Mouse (Mus musculus): ENCODE measurements around the gene Stk38. TPM values are rescaled to one million over a fixed set of nuclear protein-coding genes. Genes with fewer than 3 reads are reported as not detected.

Gene Stk38
- polyA plus RNA-seq, 1 experiment, result 196 TPM

DNA sequence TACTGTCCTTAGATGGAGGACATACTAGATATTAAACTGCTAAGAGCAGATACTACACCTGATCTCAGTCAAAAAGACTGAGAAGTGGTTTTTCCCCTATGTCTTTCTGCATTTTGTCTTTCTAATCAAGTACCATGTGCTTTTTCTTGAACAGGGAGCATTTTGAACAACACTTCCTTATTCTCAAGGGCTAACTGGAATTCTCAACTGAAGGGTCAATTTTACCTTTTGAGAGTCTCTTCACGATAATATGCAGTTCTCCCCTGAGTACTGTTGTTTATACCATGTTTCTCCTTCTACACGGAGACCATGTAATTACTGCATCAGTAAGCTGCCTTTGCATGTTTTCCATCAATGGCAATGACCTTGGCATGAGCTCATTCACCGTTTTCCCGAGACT, 17.7 kb downstream of the Stk38 start:
- Histone ChIP-seq H3K4me1 (replicated peaks; ENCODE audit: control insufficient read depth, insufficient read depth, low read length) (peaks cover 4% of the 10 kb centered on the region), H3K36me3 (ENCODE audit: control insufficient read depth, insufficient read depth, low read length) (peaks cover 64% of the 10 kb centered on the region)
- 93% methylated on average over 4 of the region's 4 CpGs for WGBS

DNA sequence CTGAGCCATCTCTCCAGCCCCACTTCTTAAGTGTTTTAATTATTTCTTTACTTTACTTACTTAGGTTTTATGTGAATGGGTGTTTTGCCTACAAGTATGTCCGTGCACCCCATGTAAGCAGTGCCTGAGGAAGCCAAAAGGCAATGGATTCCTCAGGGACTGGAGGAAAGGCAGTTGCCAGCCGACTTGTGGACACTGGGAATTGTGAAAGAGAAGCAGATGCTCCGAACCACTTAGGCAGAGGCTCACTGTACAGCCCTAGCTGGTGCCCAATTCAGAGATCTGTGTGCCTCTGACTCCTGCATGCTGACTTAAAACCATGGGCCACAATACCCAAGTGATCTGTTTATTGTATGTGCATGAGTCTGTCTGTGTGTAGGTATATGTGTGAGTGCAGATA, 18.8 kb downstream of the Stk38 start:
- Histone ChIP-seq H3K36me3 (ENCODE audit: control insufficient read depth, insufficient read depth, low read length) (peaks cover 75% of the 10 kb centered on the region), H3K27ac (ENCODE audit: control insufficient read depth, insufficient read depth, low read length) (no peak overlapping the region), H3K4me1 (replicated peaks; ENCODE audit: control insufficient read depth, insufficient read depth, low read length) (no peaks in the 10 kb centered on the region), H3K27me3 (ENCODE audit: control insufficient read depth, insufficient read depth, low read length) (no peaks in the 10 kb centered on the region), H3K4me3 (ENCODE audit: control insufficient read depth, insufficient read depth, low read length) (no peak overlapping the region)
- no peak for DNase-seq
- 98% methylated on average over 3 of the region's 3 CpGs for WGBS
- TF ChIP-seq CTCF (IDR thresholded peaks at IDR 0.05; ENCODE audit: borderline replicate concordance, control insufficient read depth, extremely low read depth, insufficient read depth, low read length, poor library complexity) (no peak), POLR2A (IDR thresholded peaks at IDR 0.05; ENCODE audit: control insufficient read depth, extremely low read depth, insufficient read depth, low read length, poor library complexity) (no peak)

More for the DNA sequence above, 17.7 kb downstream of the Stk38 start:
- no peak for DNase-seq
- Histone ChIP-seq H3K4me3 (ENCODE audit: control insufficient read depth, insufficient read depth, low read length) (no peak overlapping the region), H3K27ac (ENCODE audit: control insufficient read depth, insufficient read depth, low read length) (no peak overlapping the region), H3K27me3 (ENCODE audit: control insufficient read depth, insufficient read depth, low read length) (no peaks in the 10 kb centered on the region)
- no peak for TF ChIP-seq POLR2A (IDR thresholded peaks at IDR 0.05; ENCODE audit: control insufficient read depth, extremely low read depth, insufficient read depth, low read length, poor library complexity)
- no peak for TF ChIP-seq CTCF (IDR thresholded peaks at IDR 0.05; ENCODE audit: borderline replicate concordance, control insufficient read depth, extremely low read depth, insufficient read depth, low read length, poor library complexity)

DNA sequence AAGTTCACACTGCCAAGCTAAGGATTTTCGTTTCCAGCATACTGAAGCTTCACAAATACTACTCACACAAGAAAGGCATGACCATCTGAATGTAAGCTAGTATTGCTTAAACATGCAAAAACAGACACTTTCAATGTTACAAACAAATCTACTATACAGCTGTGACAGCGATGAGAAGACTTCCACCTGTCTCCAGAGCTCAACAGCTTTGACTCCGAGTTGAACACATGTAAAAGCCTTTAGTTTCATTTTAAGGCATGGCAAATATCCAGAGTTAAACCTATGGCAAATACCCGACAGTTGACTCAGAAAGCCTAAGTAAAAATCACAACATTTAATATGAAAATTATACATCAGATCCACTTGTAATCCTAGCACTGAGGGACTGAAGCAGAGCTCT, 19.5 kb downstream of the Stk38 start:
- no peak overlapping the region for H3K27ac ChIP-seq (ENCODE audit: control insufficient read depth, insufficient read depth, low read length)
- no peak for DNase-seq
- no peaks in the 10 kb centered on the region for H3K4me1 ChIP-seq (replicated peaks; ENCODE audit: control insufficient read depth, insufficient read depth, low read length)
- peaks cover 81% of the 10 kb centered on the region for H3K36me3 ChIP-seq (ENCODE audit: control insufficient read depth, insufficient read depth, low read length)
- no peaks in the 10 kb centered on the region for H3K27me3 ChIP-seq (ENCODE audit: control insufficient read depth, insufficient read depth, low read length)
- TF ChIP-seq CTCF (IDR thresholded peaks at IDR 0.05; ENCODE audit: borderline replicate concordance, control insufficient read depth, extremely low read depth, insufficient read depth, low read length, poor library complexity) (no peak), POLR2A (IDR thresholded peaks at IDR 0.05; ENCODE audit: control insufficient read depth, extremely low read depth, insufficient read depth, low read length, poor library complexity) (no peak)
- no peak overlapping the region for H3K4me3 ChIP-seq (ENCODE audit: control insufficient read depth, insufficient read depth, low read length)
- 88% methylated on average over 4 of the region's 4 CpGs for WGBS

DNA sequence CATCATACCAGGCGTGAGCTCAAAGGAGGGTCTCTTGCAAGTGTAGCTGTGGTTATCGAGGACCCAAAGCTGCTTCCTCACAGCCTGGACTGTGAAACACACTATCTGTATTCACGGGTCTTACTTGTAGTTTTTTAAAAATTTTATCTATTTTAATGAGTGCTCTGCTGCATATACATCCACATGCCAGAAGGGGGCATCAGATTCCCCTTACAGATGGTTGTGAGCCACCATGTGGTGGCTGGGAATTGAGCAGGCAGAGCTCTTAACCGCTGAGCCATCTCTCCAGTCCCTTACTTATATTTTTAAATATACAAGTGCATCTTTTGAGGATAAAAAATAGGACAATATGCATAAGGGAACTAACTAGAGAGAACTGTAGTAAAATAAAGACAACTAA, 20.1 kb downstream of the Stk38 start:
- peak; percentile 57 for DNase-seq
- Histone ChIP-seq H3K27me3 (ENCODE audit: control insufficient read depth, insufficient read depth, low read length) (no peaks in the 10 kb centered on the region), H3K4me1 (replicated peaks; ENCODE audit: control insufficient read depth, insufficient read depth, low read length) (no peaks in the 10 kb centered on the region), H3K36me3 (ENCODE audit: control insufficient read depth, insufficient read depth, low read length) (peaks cover 87% of the 10 kb centered on the region), H3K4me3 (ENCODE audit: control insufficient read depth, insufficient read depth, low read length) (no peak overlapping the region), H3K27ac (ENCODE audit: control insufficient read depth, insufficient read depth, low read length) (no peak overlapping the region)
- 59% methylated on average over 4 of the region's 4 CpGs for WGBS
- no peak for TF ChIP-seq CTCF (IDR thresholded peaks at IDR 0.05; ENCODE audit: borderline replicate concordance, control insufficient read depth, extremely low read depth, insufficient read depth, low read length, poor library complexity)

DNA sequence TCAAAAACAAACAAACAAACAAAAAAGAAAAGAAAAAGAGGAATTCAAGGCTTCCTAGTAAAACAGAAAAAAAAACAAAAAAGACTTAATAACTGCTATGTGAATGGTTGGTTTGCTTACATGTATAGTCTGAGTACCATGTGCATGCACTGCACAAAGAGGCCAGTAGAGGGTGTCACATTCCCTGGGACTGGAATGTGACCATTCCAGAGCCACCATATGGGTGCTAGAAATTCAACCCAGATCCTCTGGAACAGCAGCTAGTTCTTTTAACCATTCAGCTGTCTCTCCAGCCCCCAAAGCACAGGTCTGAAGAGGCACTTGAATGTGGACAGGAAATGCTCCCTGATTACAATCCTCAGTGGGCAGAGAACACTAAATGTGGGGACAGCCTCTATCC, 21.0 kb downstream of the Stk38 start:
- DNase-seq, result peak; percentile 32
- no peak overlapping the region for H3K27ac ChIP-seq (ENCODE audit: control insufficient read depth, insufficient read depth, low read length)
- peaks cover 88% of the 10 kb centered on the region for H3K36me3 ChIP-seq (ENCODE audit: control insufficient read depth, insufficient read depth, low read length)
- H3K4me3 ChIP-seq (ENCODE audit: control insufficient read depth, insufficient read depth, low read length), result no peak overlapping the region
- TF ChIP-seq POLR2A (IDR thresholded peaks at IDR 0.05; ENCODE audit: control insufficient read depth, extremely low read depth, insufficient read depth, low read length, poor library complexity) (no peak), CTCF (IDR thresholded peaks at IDR 0.05; ENCODE audit: borderline replicate concordance, control insufficient read depth, extremely low read depth, insufficient read depth, low read length, poor library complexity) (peak; percentile 14; the same call in 1 of the 2 replicates)
- H3K4me1 ChIP-seq (replicated peaks; ENCODE audit: control insufficient read depth, insufficient read depth, low read length), result no peaks in the 10 kb centered on the region
- no peaks in the 10 kb centered on the region for H3K27me3 ChIP-seq (ENCODE audit: control insufficient read depth, insufficient read depth, low read length)

DNA sequence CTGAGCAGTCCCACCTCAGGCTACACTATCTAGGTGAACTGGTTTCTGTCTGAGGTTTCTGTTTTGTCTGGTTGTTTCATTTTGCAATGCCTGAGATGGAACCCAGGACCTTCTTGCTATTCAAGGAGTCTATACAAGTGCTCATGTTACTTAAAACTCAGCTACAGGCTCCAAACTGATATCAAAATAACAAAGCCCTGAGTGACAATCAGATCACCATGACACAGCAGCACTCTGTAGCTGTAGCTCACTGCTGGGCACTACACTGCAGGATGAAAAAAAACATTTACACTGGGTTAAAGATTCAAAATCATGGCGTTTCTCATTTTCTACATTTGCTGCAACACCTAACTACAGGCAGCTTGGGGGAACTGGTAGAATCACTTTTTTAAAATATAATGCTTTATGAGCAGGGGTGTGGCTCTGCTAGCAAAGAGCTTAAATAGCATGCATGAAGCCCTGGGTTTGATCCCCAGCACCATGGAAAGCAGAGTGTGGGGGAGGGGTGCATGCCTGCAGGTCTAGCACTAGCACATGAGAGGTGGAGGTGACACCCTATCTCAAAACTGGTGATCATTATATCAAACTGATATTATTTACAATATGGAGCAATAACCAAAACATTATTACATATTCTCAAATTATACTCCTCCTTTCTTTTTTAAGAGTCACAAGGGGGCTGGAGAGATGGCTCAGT, 22.9 kb downstream of the Stk38 start:
- Histone ChIP-seq H3K27ac (ENCODE audit: control insufficient read depth, insufficient read depth, low read length) (no peak overlapping the region), H3K4me1 (replicated peaks; ENCODE audit: control insufficient read depth, insufficient read depth, low read length) (no peaks in the 10 kb centered on the region), H3K36me3 (ENCODE audit: control insufficient read depth, insufficient read depth, low read length) (peaks cover 83% of the 10 kb centered on the region), H3K4me3 (ENCODE audit: control insufficient read depth, insufficient read depth, low read length) (no peak overlapping the region), H3K27me3 (ENCODE audit: control insufficient read depth, insufficient read depth, low read length) (no peaks in the 10 kb centered on the region)
- no peak for TF ChIP-seq POLR2A (IDR thresholded peaks at IDR 0.05; ENCODE audit: control insufficient read depth, extremely low read depth, insufficient read depth, low read length, poor library complexity)
- TF ChIP-seq CTCF (IDR thresholded peaks at IDR 0.05; ENCODE audit: borderline replicate concordance, control insufficient read depth, extremely low read depth, insufficient read depth, low read length, poor library complexity), result no peak
- WGBS, result 97% methylated on average over 1 of the region's 1 CpGs
- DNase-seq, result no peak

DNA sequence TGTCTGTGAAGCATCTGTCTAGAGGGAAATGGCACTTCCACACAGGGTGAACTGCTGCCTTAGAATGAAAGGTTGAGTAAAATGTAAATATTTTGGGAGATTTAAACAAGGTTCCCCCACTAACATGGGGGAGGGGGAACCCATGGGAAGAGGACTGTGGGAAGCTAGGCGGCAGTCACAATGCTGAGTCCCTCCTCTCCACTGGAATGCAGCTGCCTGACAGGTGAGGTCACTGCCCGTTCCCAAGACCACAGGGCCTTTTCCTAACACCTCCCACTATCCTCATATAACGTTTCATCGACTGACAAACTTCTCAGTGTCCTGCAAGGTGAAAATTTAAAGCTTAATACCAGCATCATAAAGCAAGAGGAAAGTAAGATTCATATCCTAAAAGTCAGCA, 25.2 kb downstream of the Stk38 start:
- DNase-seq, result no peak
- peaks cover 86% of the 10 kb centered on the region for H3K36me3 ChIP-seq (ENCODE audit: control insufficient read depth, insufficient read depth, low read length)

More for the DNA sequence above, 25.2 kb downstream of the Stk38 start:
- Histone ChIP-seq H3K4me3 (ENCODE audit: control insufficient read depth, insufficient read depth, low read length) (no peak overlapping the region), H3K27me3 (ENCODE audit: control insufficient read depth, insufficient read depth, low read length) (no peaks in the 10 kb centered on the region), H3K4me1 (replicated peaks; ENCODE audit: control insufficient read depth, insufficient read depth, low read length) (no peaks in the 10 kb centered on the region), H3K27ac (ENCODE audit: control insufficient read depth, insufficient read depth, low read length) (no peak overlapping the region)
- 92% methylated on average over 4 of the region's 4 CpGs for WGBS
- TF ChIP-seq POLR2A (IDR thresholded peaks at IDR 0.05; ENCODE audit: control insufficient read depth, extremely low read depth, insufficient read depth, low read length, poor library complexity) (no peak), CTCF (IDR thresholded peaks at IDR 0.05; ENCODE audit: borderline replicate concordance, control insufficient read depth, extremely low read depth, insufficient read depth, low read length, poor library complexity) (no peak)

Data from thymus, adult 2 months (tissue).